Comparison of ENCODE assay signal across 19 mouse cellular contexts in genomic region chr17:50091829-50092228, GRCm38 (mm10).
DNase-seq lines count a peak whose midpoint lies in the region; ATAC-seq and TF ChIP-seq lines count a peak whose summit lies in the region.
"Had no signal": no experiment of that assay in that cellular context is flagged by ENCODE, and none has a peak within 500 bp of the region (broad histone marks: within the 10 kb centered on the region; RNA-seq: fewer than 3 reads in every experiment).

No protein-coding gene starts in this region.

- H3K36me3 ChIP-seq in heart, embryonic 16.5 days (ENCODE audit: control insufficient read depth, insufficient read depth), result no peaks in the 10 kb centered on the region
- H3K36me3 ChIP-seq in lung, embryonic 14.5 days (ENCODE audit: insufficient read depth), result no peaks in the 10 kb centered on the region
- peaks cover 53 to 94% of the 10 kb centered on the region in 2 experiments for H3K36me3 ChIP-seq in CH12.LX (replicated peaks in 1 of 2; ENCODE audit: control insufficient read depth in 1 of 2, insufficient read depth in 1 of 2, low read length in 1 of 2)
- H3K36me3 ChIP-seq: embryonic facial prominence, embryonic 13.5 days; G1E; hindbrain, embryonic 12.5 days had no signal

- no peak for TF ChIP-seq EP300 in CH12.LX (IDR thresholded peaks at IDR 0.05; ENCODE audit: low read length)

- H3K4me2 ChIP-seq in heart, embryonic 16.5 days (ENCODE audit: low read depth, low read length), result no peak overlapping the region
- no peak overlapping the region for H3K4me2 ChIP-seq in lung, embryonic 14.5 days
- no peak overlapping the region for H3K4me2 ChIP-seq in CH12.LX (ENCODE audit: insufficient read depth, low read depth, poor library complexity, severe bottlenecking)
- H3K4me2 ChIP-seq: embryonic facial prominence, embryonic 13.5 days; hindbrain, embryonic 12.5 days had no signal

- DNase-seq in heart, postnatal 25 days (ENCODE audit: low spot score), result no peak
- DNase-seq in lung, embryonic 14.5 days, result peak; percentile 17
- no peak for DNase-seq in lung, adult 18-20 months
- DNase-seq in CH12.LX (ENCODE audit: extremely low read depth), result no peak
- no peak for DNase-seq in natural killer cell, adult 2 months (ENCODE audit: low spot score in 2 of 2)
- DNase-seq in right cerebral cortex, postnatal 25 days, result no peak
- DNase-seq: adrenal gland, postnatal 10 days; cerebellum, adult 18-20 months; cerebellum, adult 9-11 months; cerebellum, postnatal 36 days; heart, postnatal 4 days had no signal

- H3K79me2 ChIP-seq in CH12.LX (replicated peaks; ENCODE audit: control insufficient read depth, extremely low read depth, insufficient read depth, poor library complexity, severe bottlenecking), result peaks cover 92% of the 10 kb centered on the region

- ATAC-seq in heart, embryonic 16.5 days (replicated peaks; ENCODE audit: extremely low read depth, insufficient read depth, low FRiP score), result no peak
- ATAC-seq in lung, embryonic 14.5 days (ENCODE audit: insufficient read depth), result no peak
- ATAC-seq: forebrain, embryonic 14.5 days; hindbrain, embryonic 16.5 days; inflammation-experienced regulatory T-cells, adult 6 months had no signal

- no peak for TF ChIP-seq RAD21 in CH12.LX (IDR thresholded peaks at IDR 0.05; ENCODE audit: low read depth, low read length)

- no peaks in the 10 kb centered on the region for H3K27me3 ChIP-seq in heart, embryonic 16.5 days (ENCODE audit: control insufficient read depth, insufficient read depth, low read length)
- no peaks in the 10 kb centered on the region for H3K27me3 ChIP-seq in lung, embryonic 14.5 days (ENCODE audit: insufficient read depth, low read length)
- no peaks in the 10 kb centered on the region for H3K27me3 ChIP-seq in CH12.LX (replicated peaks)
- H3K27me3 ChIP-seq: embryonic facial prominence, embryonic 13.5 days; hindbrain, embryonic 12.5 days had no signal

- intact Hi-C loops in heart, postnatal 25 days (cut with DNase I), result no loop called here

- peaks cover 12% of the 10 kb centered on the region for H3K4me1 ChIP-seq in heart, embryonic 16.5 days (ENCODE audit: control insufficient read depth, insufficient read depth, low read length)
- peaks cover 5% of the 10 kb centered on the region; the same call in 1 of the 2 replicates for H3K4me1 ChIP-seq in lung, embryonic 14.5 days (ENCODE audit: insufficient read depth)
- H3K4me1 ChIP-seq in CH12.LX (ENCODE audit: control insufficient read depth in 1 of 2, insufficient read depth in 2 of 2), result peaks cover 36 to 95% of the 10 kb centered on the region in 2 experiments
- peaks cover 42% of the 10 kb centered on the region for H3K4me1 ChIP-seq in bone marrow macrophage, adult 2 months (ENCODE audit: control insufficient read depth, insufficient read depth, low read length)
- H3K4me1 ChIP-seq: hindbrain, embryonic 12.5 days had no signal

- TF ChIP-seq CTCF in lung, embryonic 14.5 days (IDR thresholded peaks at IDR 0.05; ENCODE audit: low read depth), result no peak
- no peak for TF ChIP-seq CTCF in CH12.LX (conservative IDR thresholded peaks at IDR 0.05 in 1 of 2, IDR thresholded peaks at IDR 0.05 in 1 of 2; ENCODE audit: low read depth in 2 of 2, low read length in 2 of 2)
- no peak for TF ChIP-seq CTCF in bone marrow macrophage, adult 2 months (IDR thresholded peaks at IDR 0.05; ENCODE audit: low read depth, low read length)

- no peaks in the 10 kb centered on the region for H3K9me3 ChIP-seq in heart, embryonic 16.5 days (replicated peaks; ENCODE audit: control insufficient read depth, low read length)
- no peaks in the 10 kb centered on the region for H3K9me3 ChIP-seq in lung, embryonic 14.5 days (ENCODE audit: low read depth, low read length)
- H3K9me3 ChIP-seq in CH12.LX (replicated peaks; ENCODE audit: low read length), result no peaks in the 10 kb centered on the region
- H3K9me3 ChIP-seq: embryonic facial prominence, embryonic 13.5 days; hindbrain, embryonic 12.5 days had no signal

- in situ Hi-C loops in CH12.LX (cut with MboI; ENCODE audit: low pct_ligation_motif_present, low pct_unique_long_range_greater_than_20kb, low sequenced_read_pairs), result no loop called here

- H3K4me3 ChIP-seq in heart, embryonic 16.5 days (ENCODE audit: low read length), result no peak overlapping the region
- H3K4me3 ChIP-seq in lung, embryonic 14.5 days (ENCODE audit: low read depth, low read length), result no peak overlapping the region
- no peak overlapping the region for H3K4me3 ChIP-seq in CH12.LX (replicated peaks in 1 of 3; ENCODE audit: low read depth in 2 of 3, low read length in 2 of 3, poor library complexity in 1 of 3)
- no peak overlapping the region for H3K4me3 ChIP-seq in bone marrow macrophage, adult 2 months (ENCODE audit: insufficient read depth, low read length)
- H3K4me3 ChIP-seq: embryonic facial prominence, embryonic 13.5 days; hindbrain, embryonic 12.5 days had no signal

- dilution Hi-C loops in CH12.LX (cut with MboI; ENCODE audit: extremely low pct_ligation_motif_present, extremely low pct_unique_long_range_greater_than_20kb, low sequenced_read_pairs), result no loop called here

- WGBS in heart, embryonic 16.5 days, result 29% methylated on average over 6 of the region's 6 CpGs
- WGBS in lung, embryonic 14.5 days, result 38% methylated on average over 6 of the region's 6 CpGs

- H3K9ac ChIP-seq in heart, embryonic 16.5 days (ENCODE audit: low read length), result 0 out of 2 replicates have a peak overlapping the region, but pooled peaks have one; percentile 16
- no peak overlapping the region for H3K9ac ChIP-seq in lung, embryonic 14.5 days
- no peak overlapping the region for H3K9ac ChIP-seq in CH12.LX (ENCODE audit: insufficient read depth, low read depth)
- H3K9ac ChIP-seq: embryonic facial prominence, embryonic 13.5 days; hindbrain, embryonic 12.5 days had no signal

- TF ChIP-seq POLR2A in CH12.LX (IDR thresholded peaks at IDR 0.05; ENCODE audit: low read depth, low read length), result no peak
- no peak for TF ChIP-seq POLR2A in bone marrow macrophage, adult 2 months (IDR thresholded peaks at IDR 0.05; ENCODE audit: borderline replicate concordance, low read depth, low read length)

- H3K27ac ChIP-seq in heart, embryonic 16.5 days (ENCODE audit: low read length), result peak overlapping the region; percentile 16; the same call in 1 of the 2 replicates
- H3K27ac ChIP-seq in lung, embryonic 14.5 days (ENCODE audit: low read depth), result peak overlapping the region; percentile 36; the same call in 1 of the 2 replicates
- no peak overlapping the region for H3K27ac ChIP-seq in CH12.LX (ENCODE audit: insufficient read depth, low read depth)
- H3K27ac ChIP-seq in bone marrow macrophage, adult 2 months (ENCODE audit: insufficient read depth, low read depth, low read length), result peak overlapping the region; percentile 48
- H3K27ac ChIP-seq: embryonic facial prominence, embryonic 13.5 days; hindbrain, embryonic 12.5 days had no signal

TF ChIP-seq in CH12.LX, 34 proteins besides CTCF, POLR2A, EP300 and RAD21:
- TF ChIP-seq MAFK (IDR thresholded peaks at IDR 0.05; ENCODE audit: insufficient replicate concordance, low read length), result 0 out of 2 replicates have a peak, but pooled peaks have one; percentile 6
- no peak for TF ChIP-seq NRF1 (IDR thresholded peaks at IDR 0.05; ENCODE audit: low read depth, low read length)
TF ChIP-seq in CH12.LX: peak in this region for 1.
